Comparison of ENCODE assay signal across 17 mouse cellular contexts in genomic region chr3:127341300-127341699, GRCm38 (mm10).
"Had no signal": no experiment of that assay in that cellular context is flagged by ENCODE, and none has a peak within 500 bp of the region (broad histone marks: within the 10 kb centered on the region; RNA-seq: fewer than 3 reads in every experiment).

No protein-coding gene starts in this region.

- DNase-seq: kidney, adult 18-20 months; kidney, adult 9 months; kidney, postnatal 14 days; kidney, postnatal 4 days; left cerebral cortex, postnatal 4 days; liver, postnatal 0 days; lung, embryonic 14.5 days; right cerebral cortex, postnatal 25 days; spleen, adult 18-20 months; thymus, adult 18-20 months; thymus, postnatal 36 days had no signal

- ATAC-seq: liver, postnatal 0 days; lung, postnatal 0 days; midbrain, embryonic 15.5 days had no signal

- H3K27me3 ChIP-seq: limb, embryonic 12.5 days; limb, embryonic 15.5 days; midbrain, embryonic 12.5 days; midbrain, embryonic 15.5 days; neural tube, embryonic 13.5 days had no signal
